Mouse (Mus musculus) left cerebral cortex, postnatal 25 days (tissue): ENCODE measurements at regions not wholly inside any gene's neighbourhood (a gene's known extent, or its start where the extent isn't known, plus 50 kb on each side); places are given as distances from the start of the nearest gene placed in this dataset.
"Not testable (repeated sequence)": the region's sequence is repeated elsewhere in the genome, so short reads cannot be mapped to it uniquely, and the experiment has no call there.

Experiments used
- DNase-seq, 2 experiments: peaks; one replicate each; pipeline ENCODE4 v3.0.0; 2022; ENCODE audit warnings: low spot score in 2 of 2, mixed read lengths in 1 of 2
- intact Hi-C: fragments of 180-260 bp; cut with DNase I; formaldehyde crosslinking; loops from one replicate; pipeline ENCODE4 v1.15.1; 2025

DNA sequence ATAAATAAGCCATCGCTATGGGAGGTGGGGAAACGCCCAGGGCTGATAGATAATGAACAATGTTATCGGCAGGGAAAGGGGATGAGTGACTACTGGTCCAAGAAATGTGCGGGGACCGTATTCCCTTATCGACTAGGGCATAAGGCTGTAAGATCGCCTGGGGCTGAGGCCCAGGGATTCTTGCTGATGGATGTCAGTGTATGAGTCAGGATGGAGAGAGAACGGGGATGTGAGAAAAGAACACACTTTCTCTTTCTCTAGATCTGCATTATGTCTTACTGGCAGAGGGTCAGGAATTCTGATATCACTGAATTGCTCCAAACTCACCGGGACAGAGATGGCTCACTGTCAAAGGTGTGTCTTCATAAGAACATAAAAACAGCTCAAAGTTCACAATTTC lies 92.9 kb upstream of the Fam3c start:
- no peak for DNase-seq
- intact Hi-C loops, result no loop called here

GRCm38 (mm10) chr6:22447636-22448035 lies 91.6 kb upstream of the Fam3c start:
- intact Hi-C loops, result no loop called here
- no peak for DNase-seq

GRCm38 (mm10) chr6:22446621-22447310 lies 90.7 kb upstream of the Fam3c start:
- intact Hi-C loops, result no loop called here

DNA sequence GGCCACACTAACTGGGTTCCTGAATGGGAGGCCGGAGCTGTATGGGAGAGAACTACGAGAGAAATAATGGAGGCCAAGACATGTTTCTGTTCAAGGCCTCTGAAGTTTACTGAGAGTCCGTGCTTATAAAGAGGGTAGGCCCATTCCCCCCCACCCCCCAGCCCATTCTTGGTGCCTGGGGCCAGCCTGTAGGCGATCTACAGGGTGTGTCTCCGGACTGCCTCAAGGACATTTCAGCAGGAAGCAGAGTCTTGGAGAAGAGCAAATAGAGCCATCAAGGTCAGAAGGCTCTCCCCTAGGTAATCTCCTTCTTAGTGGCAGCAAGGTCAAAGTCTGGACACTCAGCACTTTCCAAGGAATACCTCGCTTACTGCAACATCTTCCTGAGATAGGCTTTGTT lies 88.8 kb upstream of the Fam3c start:
- DNase-seq, intact Hi-C loops: not testable (repeated sequence)

More at GRCm38 (mm10) chr6:22446621-22447310, 90.7 kb upstream of the Fam3c start:
- no peak for DNase-seq

DNA sequence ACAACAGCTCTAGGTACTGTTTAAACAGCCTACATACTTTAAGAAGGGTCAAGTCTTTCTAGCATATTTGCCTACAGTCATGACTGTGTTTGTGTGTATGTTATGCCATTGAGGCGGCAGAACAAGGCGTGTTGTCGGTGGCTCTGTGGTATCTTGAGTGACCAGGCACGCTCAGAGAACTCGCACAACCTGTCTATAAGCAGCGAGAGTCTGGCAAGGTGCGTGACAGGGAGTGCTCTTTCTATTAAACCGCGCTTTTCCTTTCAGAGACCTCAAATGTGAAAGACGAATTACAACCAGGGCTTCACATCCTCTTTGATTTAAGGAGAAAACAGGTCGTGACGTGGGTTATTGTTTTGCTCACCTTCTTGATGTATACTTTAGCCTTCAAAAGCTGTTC lies 88.2 kb upstream of the Fam3c start:
- intact Hi-C loops, result no loop called here
- DNase-seq, result no peak

GRCm38 (mm10) chr6:22443573-22443972 lies 87.5 kb upstream of the Fam3c start:
- intact Hi-C loops, result no loop called here
- no peak for DNase-seq

- intact Hi-C loops, result no loop called here
- no peak for DNase-seq
Observed at GRCm38 (mm10) chr6:22443170-22443569, 87.1 kb upstream of the Fam3c start.

DNA sequence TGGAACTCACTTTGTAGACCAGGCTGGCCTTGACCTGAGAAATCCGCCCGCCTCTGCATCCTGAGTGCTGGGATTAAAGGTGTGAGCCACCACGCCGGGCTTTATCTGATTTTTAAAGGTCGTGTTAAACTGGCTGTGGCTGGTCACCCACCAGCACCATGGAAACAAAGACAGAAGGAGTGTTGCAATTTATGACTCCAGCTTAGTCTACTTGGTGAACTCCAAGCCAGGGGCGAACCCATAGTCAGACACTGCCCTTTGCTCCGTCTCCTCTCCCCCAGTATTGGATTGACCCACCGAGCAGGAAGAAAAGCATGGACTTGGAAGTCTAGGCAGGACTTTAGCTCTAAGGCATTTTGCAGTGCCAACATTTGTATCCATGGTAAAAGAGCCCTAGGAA lies 86.5 kb upstream of the Fam3c start:
- intact Hi-C loops, result no loop called here
- DNase-seq, result no peak

- no peak for DNase-seq
- intact Hi-C loops, result no loop called here
Observed at GRCm38 (mm10) chr6:22439871-22440270, 83.8 kb upstream of the Fam3c start.

DNA sequence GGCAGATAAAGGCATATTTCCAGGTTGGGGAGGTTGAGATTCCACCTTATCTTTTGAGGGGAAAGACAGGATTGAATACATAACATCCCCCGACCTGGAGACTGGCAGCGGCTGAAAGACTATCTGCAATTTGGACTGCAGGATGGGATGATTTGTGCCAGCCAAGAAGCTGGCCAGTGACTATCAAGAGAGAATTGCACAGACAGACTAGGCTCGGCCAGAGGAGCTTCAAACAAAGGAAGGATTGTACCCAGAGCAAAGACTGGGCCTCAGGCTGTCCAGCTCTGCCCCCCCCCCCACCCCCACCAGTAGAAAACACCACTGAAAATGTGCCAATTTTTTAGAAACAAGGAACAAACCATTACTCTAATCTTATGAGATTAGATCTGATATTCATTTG lies 73.0 kb upstream of the Fam3c start:
- intact Hi-C loops, result no loop called here
- peak in 1 of 2 experiments; percentile 32 for DNase-seq

- intact Hi-C loops, result no loop called here
- no peak for DNase-seq
Observed at GRCm38 (mm10) chr6:22424161-22424807, 68.2 kb upstream of the Fam3c start.

DNA sequence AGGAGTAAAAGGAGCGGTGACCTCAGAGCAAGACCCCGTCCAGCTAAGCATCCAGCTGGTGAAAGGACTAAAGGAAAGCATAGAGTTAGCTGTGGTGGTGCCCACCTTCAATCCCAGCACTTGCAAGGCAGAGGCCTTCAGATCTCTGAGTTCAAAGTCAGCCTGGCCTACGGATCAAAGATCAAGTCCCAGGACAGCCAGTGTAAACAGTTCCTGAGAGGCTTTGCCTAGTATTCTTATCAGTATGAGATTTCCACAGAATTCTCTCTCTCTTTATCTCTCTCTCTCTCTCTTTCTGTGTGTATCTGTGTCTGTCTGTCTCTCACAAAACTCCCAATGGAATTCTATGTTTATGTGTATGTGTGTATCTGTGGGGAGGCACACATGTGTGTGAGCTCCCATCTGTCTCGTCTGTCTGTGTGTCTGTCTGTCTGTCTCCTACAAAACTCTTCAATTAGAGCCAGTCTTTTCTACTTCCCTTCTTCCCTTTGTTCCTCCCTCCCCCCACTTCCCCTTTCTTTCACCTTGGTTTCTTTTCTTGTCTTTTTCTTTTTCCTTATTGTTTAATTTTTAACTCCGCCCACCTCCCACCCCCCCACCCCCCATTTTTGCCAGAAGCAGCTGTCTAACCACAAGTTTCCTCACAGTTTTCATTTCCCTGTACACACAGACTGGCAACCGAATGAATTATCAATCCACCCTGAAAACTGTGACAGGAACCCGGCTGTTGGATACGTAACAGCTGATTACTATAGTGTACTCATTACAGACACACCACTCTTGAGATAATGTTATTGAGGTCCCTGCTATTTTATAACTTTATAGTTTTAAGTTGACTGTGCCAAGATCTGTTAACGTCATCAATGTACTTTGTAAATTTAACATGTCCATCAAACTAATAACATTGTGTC lies 67.3 kb upstream of the Fam3c start:
- intact Hi-C loops, result no loop called here
- DNase-seq, result no peak

DNA sequence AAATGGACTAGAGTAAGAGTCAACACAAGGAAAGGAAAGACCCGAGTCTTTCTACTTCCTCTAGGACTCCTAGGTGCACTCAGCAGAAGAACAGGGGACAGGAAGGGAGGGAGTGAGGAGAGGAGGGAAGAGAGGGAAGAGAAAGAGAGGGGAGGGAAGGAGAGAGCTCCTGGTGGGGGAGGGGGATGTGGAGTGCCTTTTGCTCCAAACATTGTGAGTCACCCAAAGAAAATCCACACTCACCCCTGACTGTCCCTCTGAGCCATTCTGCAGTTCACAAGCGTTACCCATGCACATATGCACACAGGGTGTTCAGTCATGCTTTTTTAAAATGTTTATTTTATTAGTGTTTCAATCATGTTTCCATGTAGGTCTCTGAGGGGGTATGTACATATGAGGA lies 65.5 kb upstream of the Fam3c start:
- intact Hi-C loops, result no loop called here
- no peak for DNase-seq

DNA sequence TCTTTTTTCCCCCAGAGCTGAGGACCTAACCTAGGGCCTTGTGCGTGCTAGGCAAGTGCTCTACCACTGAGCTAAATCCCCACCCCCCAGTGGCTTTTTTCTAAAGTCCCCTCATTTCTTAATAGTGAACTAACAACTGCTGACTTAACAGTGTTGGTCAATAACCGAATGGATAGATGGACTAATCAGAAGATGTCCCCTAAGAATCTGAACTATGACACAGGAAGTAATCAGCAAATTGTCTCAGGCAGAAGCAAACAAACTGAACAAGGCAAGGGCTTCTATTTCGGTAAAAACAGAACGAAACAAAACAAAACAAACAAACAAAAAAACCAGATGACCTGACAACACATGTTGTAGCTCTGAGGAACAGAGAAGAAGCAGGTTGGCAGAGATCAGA lies 62.2 kb upstream of the Fam3c start:
- DNase-seq, result no peak
- intact Hi-C loops, result no loop called here

- DNase-seq, result no peak
- intact Hi-C loops, result no loop called here
Observed at GRCm38 (mm10) chr6:22417189-22417588, 61.1 kb upstream of the Fam3c start.

DNA sequence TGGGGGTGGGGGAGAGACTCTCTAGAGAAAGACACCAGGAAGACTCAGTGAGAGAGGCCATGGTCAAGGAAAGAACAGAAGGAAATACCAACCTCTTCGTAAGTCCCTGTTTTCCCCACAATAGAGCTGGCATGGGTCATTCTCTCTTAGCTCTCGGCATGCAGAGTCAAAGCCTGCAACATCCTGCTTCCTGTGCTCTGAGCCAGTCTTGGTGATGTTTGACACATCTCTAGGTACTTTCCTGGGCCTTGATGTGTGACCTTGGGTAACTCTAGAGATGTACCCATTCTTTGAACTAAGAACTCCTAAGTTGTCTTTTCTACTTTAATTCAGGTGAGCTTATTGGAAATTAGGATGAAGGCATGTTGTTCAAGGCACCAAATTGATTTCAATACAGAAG lies 55.8 kb upstream of the Fam3c start:
- intact Hi-C loops, result no loop called here
- DNase-seq, result no peak

- intact Hi-C loops, result no loop called here
- DNase-seq, result no peak
Observed at GRCm38 (mm10) chr6:22408808-22409589, 53.0 kb upstream of the Fam3c start.
